Mouse (Mus musculus): ENCODE measurements around the gene Hace1. TPM values are rescaled to one million over a fixed set of nuclear protein-coding genes. Genes with fewer than 3 reads are reported as not detected.

Gene Hace1
- polyA plus RNA-seq, 1 experiment from 2014 or later: 30.3 TPM

GRCm38 (mm10) chr10:45619039-45619438 lies 41.4 kb downstream of the Hace1 start:
- Histone ChIP-seq H3K27me3 (no peaks in the 10 kb centered on the region), H3K36me3 (peaks cover 27% of the 10 kb centered on the region; the same call in 1 of the 2 replicates), H3K9ac (replicated peaks) (no peak overlapping the region), H3K4me3 (replicated peaks) (no peak overlapping the region), H3K4me1 (replicated peaks) (no peaks in the 10 kb centered on the region), H3K9me3 (no peaks in the 10 kb centered on the region), H3K27ac (no peak overlapping the region), H3K4me2 (no peak overlapping the region)
- no peak for ATAC-seq (ENCODE audit: insufficient number of reproducible peaks, insufficient read depth, low FRiP score, low TSS enrichment, low read depth)
- 89% methylated on average over 3 of the region's 3 CpGs for WGBS

- Histone ChIP-seq H3K4me1 (replicated peaks) (no peaks in the 10 kb centered on the region), H3K4me3 (replicated peaks) (no peak overlapping the region)
Observed at GRCm38 (mm10) chr10:45631995-45632394, 54.4 kb downstream of the Hace1 start.

DNA sequence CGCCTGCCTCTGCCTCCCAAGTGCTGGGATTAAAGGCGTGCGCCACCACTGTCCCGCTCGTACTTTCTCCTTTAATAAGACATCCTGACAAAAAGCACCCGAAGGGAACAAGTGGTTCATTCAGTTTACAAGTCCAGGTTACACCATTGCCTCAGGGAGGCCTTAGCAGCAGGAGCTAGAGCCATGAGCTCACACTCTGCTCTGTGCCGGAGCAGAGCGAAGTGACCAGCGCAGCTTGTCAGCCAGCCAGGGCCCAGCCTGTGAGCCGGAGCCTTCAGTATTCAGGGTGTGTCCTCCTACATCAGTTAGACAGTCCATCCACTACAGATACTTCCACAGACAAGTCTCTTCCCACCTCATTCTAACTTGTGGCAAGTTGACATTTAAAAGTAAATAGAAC lies 55.0 kb downstream of the Hace1 start:
- H3K27me3 ChIP-seq: no peaks in the 10 kb centered on the region
- H3K36me3 ChIP-seq: 0 out of 2 replicates have a peak, but pooled peaks cover 4% of the 10 kb centered on the region
- H3K9ac ChIP-seq (replicated peaks): no peak overlapping the region
- no peaks in the 10 kb centered on the region for H3K4me1 ChIP-seq (replicated peaks)
- no peak for ATAC-seq (ENCODE audit: insufficient number of reproducible peaks, insufficient read depth, low FRiP score, low TSS enrichment, low read depth)
- H3K4me2 ChIP-seq: no peak overlapping the region
- H3K9me3 ChIP-seq: no peaks in the 10 kb centered on the region
- H3K4me3 ChIP-seq (replicated peaks): no peak overlapping the region
- no peak overlapping the region for H3K27ac ChIP-seq
- 82% methylated on average over 10 of the region's 10 CpGs for WGBS

More at GRCm38 (mm10) chr10:45631995-45632394, 54.4 kb downstream of the Hace1 start:
- H3K4me2 ChIP-seq: no peak overlapping the region
- ATAC-seq (ENCODE audit: insufficient number of reproducible peaks, insufficient read depth, low FRiP score, low TSS enrichment, low read depth): no peak
- no peak overlapping the region for H3K9ac ChIP-seq (replicated peaks)
- 88% methylated on average over 3 of the region's 3 CpGs for WGBS
- no peaks in the 10 kb centered on the region for H3K9me3 ChIP-seq
- H3K36me3 ChIP-seq: 0 out of 2 replicates have a peak, but pooled peaks cover 4% of the 10 kb centered on the region
- H3K27ac ChIP-seq: no peak overlapping the region
- H3K27me3 ChIP-seq: no peaks in the 10 kb centered on the region

- no peaks in the 10 kb centered on the region for H3K4me1 ChIP-seq (replicated peaks)
- no peaks in the 10 kb centered on the region for H3K9me3 ChIP-seq
- no peak overlapping the region for H3K4me3 ChIP-seq (replicated peaks)
- ATAC-seq (ENCODE audit: insufficient number of reproducible peaks, insufficient read depth, low FRiP score, low TSS enrichment, low read depth): no peak
- no peak overlapping the region for H3K4me2 ChIP-seq
- H3K36me3 ChIP-seq: peaks cover 8% of the 10 kb centered on the region; the same call in 1 of the 2 replicates
- no peaks in the 10 kb centered on the region for H3K27me3 ChIP-seq
- no peak overlapping the region for H3K9ac ChIP-seq (replicated peaks)
- WGBS: 73% methylated on average over 3 of the region's 3 CpGs
- no peak overlapping the region for H3K27ac ChIP-seq
Observed at GRCm38 (mm10) chr10:45635201-45635600, 57.6 kb downstream of the Hace1 start.

- no peaks in the 10 kb centered on the region for H3K4me1 ChIP-seq (replicated peaks)
- H3K9me3 ChIP-seq: peaks cover 5% of the 10 kb centered on the region; the same call in 1 of the 2 replicates
- H3K27me3 ChIP-seq: no peaks in the 10 kb centered on the region
- H3K4me2 ChIP-seq: no peak overlapping the region
- peaks cover 16% of the 10 kb centered on the region; the same call in 1 of the 2 replicates for H3K36me3 ChIP-seq
- no peak overlapping the region for H3K27ac ChIP-seq
- no peak overlapping the region for H3K9ac ChIP-seq (replicated peaks)
- ATAC-seq (ENCODE audit: insufficient number of reproducible peaks, insufficient read depth, low FRiP score, low TSS enrichment, low read depth): no peak
- H3K4me3 ChIP-seq (replicated peaks): no peak overlapping the region
Observed at GRCm38 (mm10) chr10:45639762-45640161, 62.1 kb downstream of the Hace1 start.

DNA sequence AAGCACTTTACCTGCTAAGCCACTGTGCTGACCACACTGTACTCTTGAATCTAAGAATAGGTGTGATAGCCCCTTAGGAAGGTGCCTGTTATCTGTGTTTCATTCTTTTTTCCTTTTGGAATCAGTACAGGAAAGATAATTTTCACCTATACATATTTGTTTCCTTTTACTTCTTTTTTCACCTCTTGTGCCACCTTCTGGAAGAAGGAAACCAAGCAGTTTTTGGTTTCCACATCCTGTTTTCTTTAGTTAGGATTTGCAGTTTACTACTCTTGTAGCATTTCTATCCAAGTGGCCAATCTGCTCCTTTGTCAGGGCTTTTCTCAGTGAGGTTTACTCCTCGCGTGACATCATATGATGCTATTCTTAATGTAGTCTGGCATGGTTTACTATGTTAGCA lies 76.4 kb downstream of the Hace1 start:
- Histone ChIP-seq H3K27me3 (no peaks in the 10 kb centered on the region), H3K4me2 (no peak overlapping the region), H3K27ac (no peak overlapping the region), H3K9ac (replicated peaks) (no peak overlapping the region), H3K36me3 (peaks cover 26% of the 10 kb centered on the region; the same call in 1 of the 2 replicates), H3K4me3 (replicated peaks) (no peak overlapping the region), H3K9me3 (no peaks in the 10 kb centered on the region), H3K4me1 (replicated peaks) (no peaks in the 10 kb centered on the region)
- WGBS: 95% methylated on average over 2 of the region's 2 CpGs
- no peak for ATAC-seq (ENCODE audit: insufficient number of reproducible peaks, insufficient read depth, low FRiP score, low TSS enrichment, low read depth)

DNA sequence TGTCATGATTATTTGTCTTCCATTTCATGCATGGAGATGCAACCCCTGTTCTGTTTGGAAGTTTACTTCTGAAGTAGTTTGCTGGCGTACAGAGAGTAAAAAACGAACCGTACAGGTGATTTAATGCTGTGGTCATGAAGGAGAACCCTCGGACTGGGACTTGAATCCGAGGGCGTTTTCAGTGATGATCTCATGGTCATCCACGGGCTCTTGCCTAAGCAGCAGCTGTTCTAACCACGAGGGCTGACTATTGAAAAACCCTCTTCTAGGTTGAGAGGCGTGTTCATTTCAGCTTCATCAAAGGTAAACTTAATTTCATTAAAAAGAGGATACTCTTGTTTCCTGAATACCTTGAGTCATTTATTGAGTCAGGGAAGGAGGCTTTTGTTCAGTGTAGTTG lies 84.4 kb downstream of the Hace1 start:
- WGBS: 91% methylated on average over 9 of the region's 9 CpGs
- Histone ChIP-seq H3K36me3 (peaks cover 18% of the 10 kb centered on the region; the same call in 1 of the 2 replicates), H3K4me2 (no peak overlapping the region), H3K4me1 (replicated peaks) (no peaks in the 10 kb centered on the region), H3K9me3 (peaks cover 10% of the 10 kb centered on the region; the same call in 1 of the 2 replicates), H3K27me3 (no peaks in the 10 kb centered on the region), H3K4me3 (replicated peaks) (no peak overlapping the region), H3K9ac (replicated peaks) (no peak overlapping the region), H3K27ac (no peak overlapping the region)
- no peak for ATAC-seq (ENCODE audit: insufficient number of reproducible peaks, insufficient read depth, low FRiP score, low TSS enrichment, low read depth)

DNA sequence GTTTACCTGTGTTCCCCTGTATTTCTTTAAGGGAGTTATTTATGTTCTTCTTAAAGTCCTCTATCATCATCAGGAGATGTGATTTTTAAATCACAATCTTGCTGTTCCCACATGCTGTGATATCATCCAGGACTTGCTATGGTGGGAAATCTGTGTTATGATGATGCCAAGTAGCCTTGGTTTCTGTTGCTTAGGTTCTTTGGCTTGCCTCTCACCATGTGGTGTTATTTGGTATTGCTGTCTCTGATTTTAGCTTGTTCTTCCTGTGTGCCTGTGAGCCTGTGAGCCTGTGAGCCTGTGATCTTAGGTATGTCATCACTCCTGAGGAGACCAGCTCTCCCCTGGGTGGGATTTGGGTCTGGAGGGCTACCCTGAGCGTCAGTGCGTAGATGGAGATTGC lies 90.6 kb downstream of the Hace1 start:
- Histone ChIP-seq H3K36me3 (peaks cover 19% of the 10 kb centered on the region; the same call in 1 of the 2 replicates), H3K4me3 (replicated peaks) (no peak overlapping the region), H3K27me3 (no peaks in the 10 kb centered on the region), H3K4me1 (replicated peaks) (no peaks in the 10 kb centered on the region), H3K4me2 (no peak overlapping the region), H3K9me3 (peaks cover 10% of the 10 kb centered on the region; the same call in 1 of the 2 replicates), H3K9ac (replicated peaks) (no peak overlapping the region), H3K27ac (no peak overlapping the region)
- WGBS: 98% methylated on average over 2 of the region's 2 CpGs
- ATAC-seq (ENCODE audit: insufficient number of reproducible peaks, insufficient read depth, low FRiP score, low TSS enrichment, low read depth): no peak

DNA sequence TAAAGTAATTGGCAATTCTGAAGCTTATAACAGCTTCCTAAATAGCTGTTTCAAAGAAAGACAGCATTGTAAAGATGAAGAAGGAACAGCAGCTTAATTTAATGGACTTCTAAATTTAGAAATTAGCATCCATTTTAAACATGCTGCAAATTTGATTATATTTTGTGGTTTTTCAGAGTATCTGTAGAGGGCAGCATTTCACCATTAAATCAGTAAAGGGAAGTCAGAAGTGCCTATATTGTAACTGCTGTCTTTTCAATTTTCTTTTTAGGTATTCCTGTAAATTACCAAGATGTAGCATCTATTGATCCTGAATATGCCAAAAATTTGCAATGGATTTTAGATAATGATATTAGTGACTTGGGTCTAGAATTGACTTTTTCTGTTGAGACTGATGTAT lies 99.2 kb downstream of the Hace1 start:
- Histone ChIP-seq H3K4me3 (replicated peaks) (no peak overlapping the region), H3K27me3 (no peaks in the 10 kb centered on the region), H3K36me3 (peaks cover 23% of the 10 kb centered on the region), H3K9me3 (no peaks in the 10 kb centered on the region), H3K9ac (replicated peaks) (no peak overlapping the region), H3K27ac (no peak overlapping the region), H3K4me2 (no peak overlapping the region), H3K4me1 (replicated peaks) (peaks cover 3% of the 10 kb centered on the region)
- no peak for ATAC-seq (ENCODE audit: insufficient number of reproducible peaks, insufficient read depth, low FRiP score, low TSS enrichment, low read depth)

DNA sequence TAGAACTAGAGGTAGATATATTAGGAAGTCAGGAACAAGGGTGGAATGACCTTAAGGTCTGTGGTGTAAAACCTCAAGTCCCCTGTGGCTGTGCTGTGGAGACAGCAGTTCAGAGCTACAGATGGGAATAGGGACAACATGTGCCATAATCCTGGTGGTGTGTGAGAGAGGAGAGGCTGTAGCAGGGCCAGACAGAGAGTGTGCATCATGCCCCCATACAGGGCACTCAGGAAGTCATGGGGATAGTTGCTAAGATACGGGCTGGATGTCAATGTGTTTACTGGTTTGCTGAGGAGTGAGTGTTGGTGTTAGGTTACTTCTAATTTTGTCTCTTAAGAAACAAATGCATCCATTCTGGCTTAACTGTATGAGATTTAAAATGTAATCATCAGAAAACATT lies 108.6 kb downstream of the Hace1 start:
- Histone ChIP-seq H3K27ac (no peak overlapping the region), H3K9me3 (no peaks in the 10 kb centered on the region), H3K4me2 (no peak overlapping the region), H3K27me3 (no peaks in the 10 kb centered on the region), H3K9ac (replicated peaks) (no peak overlapping the region), H3K36me3 (peaks cover 6% of the 10 kb centered on the region; the same call in 1 of the 2 replicates), H3K4me1 (replicated peaks) (no peaks in the 10 kb centered on the region), H3K4me3 (replicated peaks) (no peak overlapping the region)
- no peak for ATAC-seq (ENCODE audit: insufficient number of reproducible peaks, insufficient read depth, low FRiP score, low TSS enrichment, low read depth)
- WGBS: 91% methylated on average over 1 of the region's 1 CpGs

GRCm38 (mm10) chr10:45694931-45695330 lies 117.3 kb downstream of the Hace1 start:
- no peaks in the 10 kb centered on the region for H3K9me3 ChIP-seq
- no peak overlapping the region for H3K4me3 ChIP-seq (replicated peaks)
- H3K4me2 ChIP-seq: no peak overlapping the region
- H3K27me3 ChIP-seq: no peaks in the 10 kb centered on the region
- ATAC-seq (ENCODE audit: insufficient number of reproducible peaks, insufficient read depth, low FRiP score, low TSS enrichment, low read depth): no peak
- H3K36me3 ChIP-seq: peaks cover 11% of the 10 kb centered on the region
- H3K27ac ChIP-seq: no peak overlapping the region
- H3K4me1 ChIP-seq (replicated peaks): no peaks in the 10 kb centered on the region
- H3K9ac ChIP-seq (replicated peaks): no peak overlapping the region

- 94% methylated on average over 1 of the region's 1 CpGs for WGBS
Observed at GRCm38 (mm10) chr10:45695522-45695921, 117.9 kb downstream of the Hace1 start.

More at GRCm38 (mm10) chr10:45695522-45695921, 117.9 kb downstream of the Hace1 start:
- no peak overlapping the region for H3K4me2 ChIP-seq
- no peaks in the 10 kb centered on the region for H3K27me3 ChIP-seq
- no peak for ATAC-seq (ENCODE audit: insufficient number of reproducible peaks, insufficient read depth, low FRiP score, low TSS enrichment, low read depth)
- H3K9ac ChIP-seq (replicated peaks): no peak overlapping the region
- H3K4me1 ChIP-seq (replicated peaks): no peaks in the 10 kb centered on the region
- no peaks in the 10 kb centered on the region for H3K9me3 ChIP-seq
- H3K4me3 ChIP-seq (replicated peaks): no peak overlapping the region
- peaks cover 11% of the 10 kb centered on the region for H3K36me3 ChIP-seq
- no peak overlapping the region for H3K27ac ChIP-seq

All from limb, embryonic 12.5 days (tissue).